Mouse (Mus musculus) layer of hippocampus, postnatal 14 days (tissue): ENCODE results near the gene Kazn. TPM values are rescaled to one million over a fixed set of nuclear protein-coding genes. Genes with fewer than 3 reads are reported as not detected.

Experiments used
- DNase-seq, 2 experiments: peaks; one replicate each; pipeline ENCODE4 v3.0.0; 2021 to 2022; ENCODE audit warnings: low spot score in 2 of 2, mixed read lengths in 1 of 2
- total RNA-seq, 2 experiments: library from RNA; stranded (reverse); gene quantifications; 2 replicates each; pipeline ENCODE4 v1.2.3; 2021

The Kazn gene
- total RNA-seq, 2 experiments from 2014 or later = 49.9 to 57.7 TPM

DNA sequence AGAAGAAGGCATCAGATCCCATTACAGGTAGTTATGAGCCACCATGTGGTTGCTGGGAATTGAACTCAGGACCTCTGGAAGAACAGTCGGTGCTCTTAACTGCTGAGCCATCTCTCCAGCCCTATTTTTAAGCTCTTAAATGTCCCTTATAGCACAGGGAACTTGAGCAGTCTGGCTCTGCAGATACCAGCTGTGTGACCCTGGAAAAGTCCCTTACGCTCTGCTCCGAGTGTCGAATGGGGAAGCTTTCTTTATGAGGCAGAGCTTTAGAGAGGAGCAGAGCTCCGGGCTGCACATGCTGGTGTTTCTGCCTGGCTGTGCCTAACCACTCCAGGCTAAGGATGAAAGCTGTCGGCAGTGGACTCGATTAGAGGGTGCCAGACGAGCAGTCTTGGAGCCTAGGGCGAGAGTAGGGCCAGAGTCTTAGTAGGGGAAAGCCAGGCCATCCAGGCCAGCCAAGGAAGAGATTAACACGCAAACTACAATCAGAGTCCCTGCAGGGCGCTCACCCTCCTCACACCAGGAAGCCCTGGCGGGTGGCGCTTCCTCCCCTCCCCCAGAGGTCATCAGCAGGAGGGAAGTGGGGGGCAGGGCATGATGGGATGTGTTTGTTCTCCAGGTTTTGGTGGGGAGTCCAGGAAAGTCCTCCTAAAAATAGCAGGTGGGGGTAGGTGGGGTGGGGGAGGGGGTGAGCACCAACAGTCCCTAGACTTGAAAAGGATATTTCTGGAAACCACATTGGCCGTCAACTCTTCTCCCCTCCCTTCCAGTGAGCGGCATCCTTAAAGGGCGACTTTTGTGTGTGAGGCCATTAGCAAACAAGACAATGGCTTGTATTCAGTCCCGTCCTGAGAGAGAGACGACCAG, 73.1 kb downstream of the Kazn start:
- DNase-seq = no peak

- DNase-seq = no peak
Observed at GRCm38 (mm10) chr4:142165363-142165762, 73.8 kb downstream of the Kazn start.

- no peak for DNase-seq
Observed at GRCm38 (mm10) chr4:142164386-142164785, 74.8 kb downstream of the Kazn start.

GRCm38 (mm10) chr4:142163862-142164261, 75.3 kb downstream of the Kazn start:
- DNase-seq = no peak

- DNase-seq = no peak
Observed at GRCm38 (mm10) chr4:142162729-142163128, 76.5 kb downstream of the Kazn start.

GRCm38 (mm10) chr4:142162102-142162501, 77.1 kb downstream of the Kazn start:
- no peak for DNase-seq

GRCm38 (mm10) chr4:142160041-142160440, 79.2 kb downstream of the Kazn start:
- peak; percentile 33 to 38 for DNase-seq

GRCm38 (mm10) chr4:142156506-142156905, 82.7 kb downstream of the Kazn start:
- DNase-seq = no peak

DNA sequence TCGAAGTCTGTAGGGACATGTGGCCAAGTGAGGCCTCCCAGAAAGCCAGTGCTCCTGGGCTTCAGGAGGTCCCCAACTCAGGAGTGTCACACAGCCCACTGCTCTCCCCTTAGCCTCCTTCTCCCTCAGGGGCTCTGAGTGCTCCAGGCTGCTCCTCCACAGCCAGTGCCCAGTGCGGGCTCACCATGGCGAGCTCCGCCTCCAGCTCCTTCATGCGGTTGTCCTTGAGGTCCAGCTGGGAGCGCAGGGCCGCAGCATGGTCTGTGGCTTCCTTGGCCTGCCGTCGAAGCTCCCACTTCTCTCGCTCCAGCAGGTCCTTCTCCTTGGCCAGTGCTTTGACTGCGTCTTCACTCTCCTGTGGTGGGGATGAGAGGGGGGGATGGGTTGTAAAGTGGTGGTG, 85.0 kb downstream of the Kazn start:
- no peak for DNase-seq

- DNase-seq = peak; percentile 86 to 90
Observed at GRCm38 (mm10) chr4:142153526-142153925, 85.7 kb downstream of the Kazn start.

GRCm38 (mm10) chr4:142152733-142153422, 86.3 kb downstream of the Kazn start:
- DNase-seq = no peak

- no peak for DNase-seq
Observed at GRCm38 (mm10) chr4:142150086-142150485, 89.1 kb downstream of the Kazn start.

DNA sequence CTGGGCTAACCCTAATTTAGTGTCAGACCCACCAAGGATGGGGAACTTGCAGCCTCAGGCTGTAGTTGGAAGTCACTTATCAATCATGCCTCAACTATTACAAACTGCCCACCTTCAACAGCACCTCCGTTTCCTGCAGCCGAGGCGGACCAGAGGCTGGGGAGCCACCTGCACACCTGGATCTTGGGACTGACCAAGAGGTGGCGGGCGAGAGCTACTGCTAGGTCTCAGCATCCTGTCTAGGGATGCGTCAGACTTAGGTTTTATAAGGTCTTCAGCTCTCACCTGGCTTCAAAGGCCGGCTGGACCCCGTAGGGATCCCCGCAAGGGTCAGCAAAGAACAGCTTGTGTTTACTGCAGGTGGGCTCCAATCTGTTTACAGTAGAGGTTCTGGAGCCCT, 90.0 kb downstream of the Kazn start:
- DNase-seq = no peak

DNA sequence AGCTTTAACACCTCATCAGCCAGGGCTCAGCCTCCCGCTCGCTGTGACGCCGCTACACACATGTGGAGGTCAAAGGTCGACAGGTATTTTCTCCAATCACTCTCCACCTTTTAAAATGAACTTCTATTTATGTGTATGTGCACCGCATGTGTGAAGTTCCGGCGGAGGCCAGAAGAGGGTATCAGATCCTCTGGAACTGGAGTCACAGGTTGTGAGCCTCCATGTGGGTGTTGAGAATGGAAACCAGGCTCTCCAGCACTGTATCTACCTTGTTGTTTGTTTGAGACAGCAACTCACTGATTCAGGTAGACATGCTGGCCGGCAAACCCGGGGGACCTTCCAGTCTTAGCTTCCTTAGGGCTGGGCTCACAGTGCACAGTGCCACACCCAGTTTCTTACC, 91.5 kb downstream of the Kazn start:
- no peak for DNase-seq

DNA sequence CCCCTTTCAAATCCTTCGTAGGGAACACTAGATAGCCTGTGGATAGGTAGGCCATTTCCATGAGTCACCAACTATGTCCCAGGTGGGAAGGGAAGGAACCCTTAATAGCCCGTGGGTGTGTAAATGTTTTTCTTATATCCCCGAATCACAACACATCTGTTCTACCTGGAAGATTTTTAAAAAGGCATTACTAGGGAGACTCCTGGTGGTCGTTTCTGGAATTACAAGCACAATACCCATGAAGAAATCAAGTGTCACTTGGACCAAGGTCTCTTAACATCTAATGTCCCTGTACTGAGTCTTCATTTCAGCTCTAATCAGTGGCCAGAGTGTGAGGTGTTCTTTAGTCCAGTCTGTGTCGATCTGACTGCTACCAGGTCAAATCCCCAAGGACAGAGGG, 95.1 kb downstream of the Kazn start:
- DNase-seq = no peak

- no peak for DNase-seq
Observed at GRCm38 (mm10) chr4:142143290-142143689, 95.9 kb downstream of the Kazn start.

- no peak for DNase-seq
Observed at GRCm38 (mm10) chr4:142139729-142140128, 99.5 kb downstream of the Kazn start.

DNA sequence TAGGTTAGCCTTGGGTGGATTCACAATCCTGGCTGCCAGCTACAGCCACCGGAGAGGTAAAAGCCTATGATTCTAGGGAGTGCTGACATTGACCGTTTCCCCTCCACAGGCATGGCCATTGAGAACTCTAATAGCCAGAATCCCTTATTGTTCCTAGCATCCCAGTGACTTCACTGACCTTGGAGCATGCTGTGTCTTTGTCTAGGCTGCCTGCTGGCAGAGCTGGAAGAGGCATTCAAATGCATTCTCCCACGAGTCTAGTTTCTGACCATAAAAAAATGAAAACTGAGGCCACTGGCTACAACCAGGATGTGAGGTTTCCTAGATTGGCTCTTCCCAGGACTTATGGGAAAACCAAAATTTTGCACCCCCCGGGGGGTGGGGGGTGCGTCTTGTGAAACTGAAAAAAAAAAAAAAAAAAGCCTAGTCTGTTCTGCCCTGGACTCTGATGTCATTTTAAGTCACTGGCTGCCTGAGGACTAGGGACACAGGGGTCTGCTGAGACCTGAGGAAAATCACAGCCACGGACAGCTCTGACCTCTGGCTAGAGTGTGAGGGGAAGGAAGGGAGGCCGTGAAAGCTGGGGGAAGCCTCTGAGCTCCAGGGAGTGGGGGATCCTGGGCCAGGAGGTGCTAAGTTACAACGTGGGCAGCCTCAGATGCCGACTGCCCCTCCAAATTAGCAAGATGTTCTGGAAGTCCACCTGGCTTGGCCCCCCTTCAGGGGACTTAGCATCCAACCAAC, 100.7 kb downstream of the Kazn start:
- DNase-seq = no peak

GRCm38 (mm10) chr4:142136766-142137503, 102.3 kb downstream of the Kazn start:
- no peak for DNase-seq

DNA sequence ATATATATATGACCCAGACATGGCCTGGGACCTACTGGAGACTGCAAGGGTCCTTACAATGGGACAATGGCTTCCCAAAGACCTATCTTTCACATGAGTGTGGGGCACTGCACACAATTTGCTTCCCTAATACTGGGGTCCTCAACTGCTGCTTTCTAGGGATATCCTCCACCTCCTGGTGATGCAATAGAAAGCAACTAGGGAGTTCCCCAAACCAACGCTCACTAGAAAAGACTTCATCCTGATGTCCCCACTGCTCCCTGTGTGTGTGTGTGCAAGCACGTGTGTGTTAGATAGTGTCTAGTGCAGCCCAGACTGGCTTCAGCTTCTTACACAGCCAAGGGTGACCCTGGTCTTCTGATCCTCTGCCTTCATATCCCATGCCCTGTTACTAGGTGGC, 103.7 kb downstream of the Kazn start:
- no peak for DNase-seq

GRCm38 (mm10) chr4:142130162-142130561, 109.0 kb downstream of the Kazn start:
- DNase-seq = no peak
